Mouse (Mus musculus): ENCODE measurements around the gene Shisa8. TPM values are rescaled to one million over a fixed set of nuclear protein-coding genes. Genes with fewer than 3 reads are reported as not detected.
"Not testable (repeated sequence)": the region's sequence is repeated elsewhere in the genome, so short reads cannot be mapped to it uniquely, and the experiment has no call there.

Shisa8 gene
- 0.19 and 0.35 TPM in 2 replicates for polyA plus RNA-seq (2016; fragmentation: Nextera tagmentation; extraction: Ambion mirVana)

DNA sequence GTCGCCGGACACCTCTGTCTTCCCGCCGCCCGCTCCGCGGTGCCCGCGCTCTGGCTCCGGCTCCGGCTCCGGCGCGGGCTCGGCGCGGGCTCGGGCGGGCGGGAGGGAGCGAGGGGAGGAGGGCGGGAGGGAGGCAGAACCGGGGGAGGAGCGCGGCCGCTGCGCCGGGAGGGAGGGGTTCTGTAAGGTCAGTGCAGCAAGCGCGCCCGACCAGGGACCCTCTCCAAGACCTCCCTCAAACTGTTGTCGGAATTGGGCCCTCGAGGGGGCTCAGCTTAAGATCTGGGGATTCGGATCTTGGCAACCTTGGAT is at the start of gene Shisa8:
TSS of gene Shisa8 (minus strand) at position 64 of the 312 bp plus-strand sequence.
- peak within 1 kb of the TSS; percentile 84 for H3K4me2 ChIP-seq
- H3K27me3 ChIP-seq (replicated peaks) = peaks cover 97% of the 10 kb centered on the region
- 0% methylated on average over 26 of the region's 34 CpGs for WGBS
- H3K9me3 ChIP-seq (replicated peaks) = no peaks in the 10 kb centered on the region
- H3K4me1 ChIP-seq (replicated peaks) = peaks cover 44% of the 10 kb centered on the region
- no peak for ATAC-seq (ENCODE audit: insufficient number of reproducible peaks, low FRiP score)
- no peaks in the 10 kb centered on the region for H3K36me3 ChIP-seq
- H3K9ac ChIP-seq = peak within 1 kb of the TSS; percentile 42; the same call in 1 of the 2 replicates
- peak within 1 kb of the TSS; percentile 42 for H3K4me3 ChIP-seq
- no peak within 1 kb of the TSS for H3K27ac ChIP-seq (ENCODE audit: poor library complexity, severe bottlenecking)

GRCm38 (mm10) chr15:82259510-82259909 is 46.9 kb upstream of the Shisa8 start:
- no peak overlapping the region for H3K27ac ChIP-seq (ENCODE audit: poor library complexity, severe bottlenecking)
- peaks cover 29% of the 10 kb centered on the region for H3K27me3 ChIP-seq (replicated peaks)
- no peak overlapping the region for H3K4me3 ChIP-seq
- no peaks in the 10 kb centered on the region for H3K36me3 ChIP-seq
- H3K9ac ChIP-seq = no peak overlapping the region
- H3K4me1 ChIP-seq (replicated peaks) = peaks cover 13% of the 10 kb centered on the region
- no peak for ATAC-seq (ENCODE audit: insufficient number of reproducible peaks, low FRiP score)
- WGBS = 9% methylated on average over 16 of the region's 16 CpGs
- no peaks in the 10 kb centered on the region for H3K9me3 ChIP-seq (replicated peaks)
- no peak overlapping the region for H3K4me2 ChIP-seq

- H3K4me1 ChIP-seq (replicated peaks) = 0 out of 2 replicates have a peak, but pooled peaks cover 5% of the 10 kb centered on the region
- no peak overlapping the region for H3K27ac ChIP-seq (ENCODE audit: poor library complexity, severe bottlenecking)
- no peak overlapping the region for H3K4me3 ChIP-seq
- no peaks in the 10 kb centered on the region for H3K9me3 ChIP-seq (replicated peaks)
- H3K27me3 ChIP-seq (replicated peaks) = peaks cover 27% of the 10 kb centered on the region
- H3K9ac ChIP-seq = no peak overlapping the region
- WGBS = 21% methylated on average over 10 of the region's 10 CpGs
- no peak for ATAC-seq (ENCODE audit: insufficient number of reproducible peaks, low FRiP score)
- H3K4me2 ChIP-seq = peak overlapping the region; percentile 10; the same call in 1 of the 2 replicates
- H3K36me3 ChIP-seq = no peaks in the 10 kb centered on the region
Observed at GRCm38 (mm10) chr15:82255944-82256383, 43.3 kb upstream of the Shisa8 start.

DNA sequence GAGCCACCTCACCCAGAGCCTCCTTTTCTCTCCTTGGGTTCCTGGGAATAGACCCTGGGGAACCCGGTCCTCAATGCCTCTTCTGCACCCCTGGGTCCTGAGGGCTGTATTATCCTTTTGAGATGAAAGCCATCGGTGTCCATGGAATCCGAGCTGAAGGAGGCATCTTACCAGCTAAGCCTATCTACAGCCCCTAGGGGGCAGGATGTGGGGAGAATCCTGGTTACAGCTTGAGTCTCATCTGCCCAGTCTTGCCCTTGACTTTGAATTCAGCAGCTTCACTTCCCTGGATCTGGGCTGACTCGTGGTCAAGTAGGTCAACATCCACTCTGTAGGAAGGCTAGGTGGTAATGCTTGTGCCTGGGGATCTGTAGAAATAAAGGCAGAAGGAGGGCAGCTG is 42.6 kb upstream of the Shisa8 start:
- 48% methylated on average over 4 of the region's 4 CpGs for WGBS

DNA sequence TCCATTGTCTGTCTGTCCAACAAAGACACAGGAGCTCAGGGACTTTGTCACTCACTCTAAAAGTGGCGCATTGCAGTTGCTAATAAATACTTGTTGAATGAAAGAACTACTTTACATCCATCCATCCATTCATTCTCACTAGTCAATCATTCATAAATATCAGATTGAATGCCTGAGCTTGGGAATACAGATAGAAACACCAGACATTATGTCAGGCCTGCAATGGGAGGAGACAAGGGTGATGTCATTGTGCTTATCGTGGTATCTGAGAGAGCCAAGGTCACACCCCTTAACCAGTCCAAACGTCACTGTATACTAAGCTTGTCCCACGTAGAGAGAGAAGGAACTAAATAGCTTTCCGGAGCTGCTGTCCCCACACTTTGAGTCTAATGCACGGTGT is 39.5 kb upstream of the Shisa8 start, which contains the start of gene 1500009C09Rik:
TSS of gene 1500009C09Rik (plus strand) at position 301 of the 400 bp plus-strand sequence.
- 74% methylated on average over 6 of the region's 6 CpGs for WGBS
- Histone ChIP-seq H3K27me3 (replicated peaks) (peaks cover 11% of the 10 kb centered on the region; the same call in 1 of the 2 replicates), H3K36me3 (no peaks in the 10 kb centered on the region), H3K4me3 (no peak within 1 kb of the TSS), H3K9me3 (replicated peaks) (no peaks in the 10 kb centered on the region), H3K9ac (no peak within 1 kb of the TSS), H3K4me1 (replicated peaks) (0 out of 2 replicates have a peak, but pooled peaks cover 5% of the 10 kb centered on the region), H3K27ac (ENCODE audit: poor library complexity, severe bottlenecking) (no peak within 1 kb of the TSS), H3K4me2 (no peak within 1 kb of the TSS)
- ATAC-seq (ENCODE audit: insufficient number of reproducible peaks, low FRiP score) = no peak

More for the DNA sequence above, 42.6 kb upstream of the Shisa8 start:
- Histone ChIP-seq H3K27me3 (replicated peaks) (peaks cover 24% of the 10 kb centered on the region), H3K4me2 (no peak overlapping the region), H3K9ac (no peak overlapping the region), H3K4me1 (replicated peaks) (0 out of 2 replicates have a peak, but pooled peaks cover 5% of the 10 kb centered on the region), H3K9me3 (replicated peaks) (no peaks in the 10 kb centered on the region), H3K27ac (ENCODE audit: poor library complexity, severe bottlenecking) (no peak overlapping the region), H3K36me3 (no peaks in the 10 kb centered on the region), H3K4me3 (no peak overlapping the region)
- ATAC-seq (ENCODE audit: insufficient number of reproducible peaks, low FRiP score) = no peak

GRCm38 (mm10) chr15:82251579-82251978 is 39.0 kb upstream of the Shisa8 start:
- Histone ChIP-seq H3K4me2 (no peak overlapping the region), H3K4me3 (no peak overlapping the region), H3K27ac (ENCODE audit: poor library complexity, severe bottlenecking) (no peak overlapping the region), H3K4me1 (replicated peaks) (0 out of 2 replicates have a peak, but pooled peaks cover 5% of the 10 kb centered on the region), H3K27me3 (replicated peaks) (peaks cover 11% of the 10 kb centered on the region; the same call in 1 of the 2 replicates), H3K9ac (no peak overlapping the region), H3K9me3 (replicated peaks) (no peaks in the 10 kb centered on the region), H3K36me3 (no peaks in the 10 kb centered on the region)
- WGBS = 88% methylated on average over 3 of the region's 3 CpGs
- no peak for ATAC-seq (ENCODE audit: insufficient number of reproducible peaks, low FRiP score)

DNA sequence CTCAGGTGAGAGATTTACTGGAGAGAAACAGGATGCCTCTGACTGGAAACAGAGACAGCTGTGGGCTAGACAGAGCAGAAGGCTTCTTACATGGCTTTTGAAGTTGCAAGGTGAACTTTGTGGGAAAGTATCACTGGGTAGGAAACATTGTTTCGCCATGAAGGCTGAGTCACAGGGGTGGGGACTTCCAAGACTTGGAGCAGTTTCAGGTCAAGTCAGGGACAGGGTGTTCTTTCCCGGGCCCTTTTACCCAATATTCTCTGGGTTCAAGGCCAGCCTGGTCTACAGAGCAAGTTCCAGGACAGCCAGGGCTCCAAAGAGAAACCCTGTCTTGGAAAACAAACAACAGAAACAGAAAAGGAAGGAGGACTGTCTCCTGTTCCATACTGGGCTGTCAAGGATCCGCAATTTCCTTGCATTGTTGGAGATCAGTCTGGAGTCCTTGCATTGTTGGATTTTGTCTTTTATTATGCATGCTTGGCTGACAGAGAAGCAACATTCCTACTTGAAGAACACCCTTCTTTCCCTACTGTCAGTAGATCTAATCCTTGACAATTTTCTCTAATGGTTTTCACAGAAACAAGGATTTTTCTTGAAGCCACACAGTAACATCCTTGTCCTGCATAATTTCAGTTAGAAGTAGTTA is 34.6 kb upstream of the Shisa8 start:
- no peak for ATAC-seq (ENCODE audit: insufficient number of reproducible peaks, low FRiP score)
- Histone ChIP-seq H3K36me3 (no peaks in the 10 kb centered on the region), H3K9me3 (replicated peaks) (no peaks in the 10 kb centered on the region), H3K4me1 (replicated peaks) (peaks cover 9% of the 10 kb centered on the region), H3K27me3 (replicated peaks) (no peaks in the 10 kb centered on the region), H3K4me3 (no peak overlapping the region), H3K9ac (no peak overlapping the region), H3K4me2 (no peak overlapping the region), H3K27ac (ENCODE audit: poor library complexity, severe bottlenecking) (no peak overlapping the region)
- 66% methylated on average over 3 of the region's 3 CpGs for WGBS

DNA sequence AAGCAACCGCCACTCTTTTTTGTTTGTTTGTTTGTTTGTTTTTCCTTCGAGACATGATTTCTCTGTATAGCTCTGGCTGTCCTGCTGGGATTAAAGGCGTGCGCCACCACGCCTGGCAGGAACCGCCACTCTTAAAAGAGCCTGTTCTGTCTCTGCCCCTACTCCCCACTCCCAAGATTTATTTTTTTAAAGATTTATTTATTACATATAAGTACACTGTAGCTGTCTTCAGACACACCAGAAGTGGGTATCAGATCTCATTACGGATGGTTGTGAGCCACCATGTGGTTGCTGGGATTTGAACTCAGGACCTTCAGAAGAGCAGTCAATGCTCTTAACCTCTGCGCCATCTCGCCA is 32.2 kb upstream of the Shisa8 start:
- Histone ChIP-seq H3K4me3 (peak overlapping the region; percentile 76), H3K4me2 (peak overlapping the region; percentile 85), H3K9ac (peak overlapping the region; percentile 68)
- ATAC-seq (ENCODE audit: insufficient number of reproducible peaks, low FRiP score); H3K4me1 ChIP-seq (replicated peaks); H3K9me3 ChIP-seq (replicated peaks); H3K27me3 ChIP-seq (replicated peaks); H3K27ac ChIP-seq (ENCODE audit: poor library complexity, severe bottlenecking); H3K36me3 ChIP-seq: not testable (repeated sequence)
- 22% methylated on average over 9 of the region's 9 CpGs for WGBS

DNA sequence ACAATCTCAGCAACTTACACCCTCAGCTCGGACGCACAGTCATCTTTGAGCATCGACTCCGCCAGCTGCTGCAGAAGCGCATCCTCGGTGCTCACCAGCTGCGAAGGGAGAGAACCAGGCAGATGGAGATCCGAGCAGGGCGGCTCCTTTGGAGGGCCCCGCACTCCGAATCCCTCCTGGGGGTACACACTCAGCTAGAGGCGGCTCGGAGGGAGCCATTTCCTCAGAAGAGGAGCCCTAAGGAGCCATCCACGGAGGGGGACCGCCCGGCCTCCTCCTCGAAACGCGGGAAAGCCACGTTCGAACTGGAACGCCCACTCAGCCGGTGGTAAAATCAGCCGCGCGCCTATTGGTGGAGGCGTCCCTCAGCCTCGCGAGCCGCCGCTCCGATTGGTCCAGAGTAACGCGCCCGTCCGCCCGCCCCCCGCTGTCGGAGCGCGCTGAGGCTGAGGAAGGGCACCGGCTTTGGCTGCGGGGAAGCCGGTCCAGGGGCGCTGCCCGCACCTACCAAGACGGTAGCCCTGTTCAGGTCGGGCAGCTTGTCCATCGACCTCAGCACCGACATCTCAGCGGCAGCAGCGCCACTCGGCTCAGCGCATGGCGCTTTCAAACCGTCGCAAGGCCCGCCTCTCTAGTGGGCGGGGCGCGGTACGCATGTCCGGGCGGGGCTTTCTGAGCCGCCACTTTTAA is 31.6 kb upstream of the Shisa8 start, which contains the start of gene Cenpm:
TSS of gene Cenpm (minus strand) at position 634 of the 690 bp plus-strand sequence.
- Histone ChIP-seq H3K4me2 (peak within 1 kb of the TSS; percentile 85), H3K9ac (peak within 1 kb of the TSS; percentile 68), H3K27ac (ENCODE audit: poor library complexity, severe bottlenecking) (peak within 1 kb of the TSS; percentile 61; the same call in 1 of the 2 replicates), H3K36me3 (peaks cover 1% of the 10 kb centered on the region), H3K4me3 (peak within 1 kb of the TSS; percentile 76), H3K27me3 (replicated peaks) (no peaks in the 10 kb centered on the region), H3K4me1 (replicated peaks) (peaks cover 9% of the 10 kb centered on the region), H3K9me3 (replicated peaks) (no peaks in the 10 kb centered on the region)
- peak; percentile 97 for ATAC-seq (ENCODE audit: insufficient number of reproducible peaks, low FRiP score)
- under 1% methylated on average over 65 of the region's 65 CpGs for WGBS

DNA sequence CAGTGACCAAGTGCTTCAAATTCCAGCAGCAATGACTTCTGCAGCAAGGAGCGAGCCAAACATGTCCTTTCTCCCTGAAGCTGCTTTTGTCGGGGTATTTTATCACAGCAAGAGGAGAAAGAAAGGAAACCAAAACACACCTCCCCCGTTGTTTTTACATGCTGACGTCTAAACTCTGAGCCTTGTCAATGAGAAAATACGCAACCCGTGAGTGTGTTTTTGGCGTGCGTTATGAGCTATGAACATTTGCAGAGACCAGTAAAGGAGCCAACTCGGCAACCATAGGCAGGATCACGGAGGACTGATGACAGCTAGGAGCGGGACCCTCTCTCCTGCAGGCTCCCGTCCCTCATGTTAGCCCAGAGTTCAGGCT is 31.1 kb upstream of the Shisa8 start:
- ATAC-seq (ENCODE audit: insufficient number of reproducible peaks, low FRiP score) = no peak
- H3K4me2 ChIP-seq = peak overlapping the region; percentile 85
- peak overlapping the region; percentile 68 for H3K9ac ChIP-seq
- H3K27ac ChIP-seq (ENCODE audit: poor library complexity, severe bottlenecking) = peak overlapping the region; percentile 61; the same call in 1 of the 2 replicates
- no peaks in the 10 kb centered on the region for H3K27me3 ChIP-seq (replicated peaks)
- 3% methylated on average over 12 of the region's 12 CpGs for WGBS
- no peaks in the 10 kb centered on the region for H3K9me3 ChIP-seq (replicated peaks)
- peak overlapping the region; percentile 76 for H3K4me3 ChIP-seq
- H3K4me1 ChIP-seq (replicated peaks) = peaks cover 9% of the 10 kb centered on the region
- H3K36me3 ChIP-seq = peaks cover 4% of the 10 kb centered on the region

DNA sequence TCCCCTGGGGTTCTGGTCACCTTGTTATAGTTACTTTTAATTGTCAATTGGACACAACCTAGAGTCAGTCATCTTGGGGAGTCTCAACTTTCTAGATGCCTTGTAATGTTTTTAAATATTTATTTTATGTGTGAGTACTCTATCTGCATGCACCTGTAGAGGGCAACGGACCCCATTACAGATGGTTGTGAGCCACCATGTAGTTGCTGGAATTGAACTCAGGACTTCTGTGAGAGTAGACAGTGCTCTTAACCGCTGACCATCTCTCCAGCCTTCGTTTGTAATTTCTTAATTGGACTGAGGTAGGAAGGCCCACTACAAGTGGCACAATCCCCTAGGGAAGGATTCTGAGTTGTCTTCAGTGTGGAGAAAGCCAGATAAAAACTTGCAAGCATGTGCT is 30.7 kb upstream of the Shisa8 start:
- no peak for ATAC-seq (ENCODE audit: insufficient number of reproducible peaks, low FRiP score)
- peak overlapping the region; percentile 68 for H3K9ac ChIP-seq
- H3K9me3 ChIP-seq (replicated peaks) = no peaks in the 10 kb centered on the region

More for the DNA sequence above, 30.7 kb upstream of the Shisa8 start:
- Histone ChIP-seq H3K4me1 (replicated peaks) (peaks cover 9% of the 10 kb centered on the region), H3K4me2 (peak overlapping the region; percentile 85), H3K36me3 (peaks cover 7% of the 10 kb centered on the region), H3K27ac (ENCODE audit: poor library complexity, severe bottlenecking) (no peak overlapping the region), H3K4me3 (peak overlapping the region; percentile 76), H3K27me3 (replicated peaks) (no peaks in the 10 kb centered on the region)
- WGBS = 77% methylated on average over 3 of the region's 3 CpGs

Measured in heart, embryonic 12.5 days (tissue).